Mouse (Mus musculus) forebrain, embryonic 15.5 days (tissue): ENCODE measurements around the gene Zbtb25. TPM values are rescaled to one million over a fixed set of nuclear protein-coding genes. Genes with fewer than 3 reads are reported as not detected.

Source experiments
- ATAC-seq: fragments of 200-750 bp; cut with Nextera tagmentation; replicated peaks from 2 replicates; pipeline ENCODE4 v1.8.0; 2017; ENCODE audit warnings: mild to moderate bottlenecking, moderate TSS enrichment, moderate library complexity
- H3K27ac ChIP-seq: fragments of 300-500 bp; sonication (generic); replicated peaks from 2 replicates; pipeline ENCODE4 v1.5.1; 2015; ENCODE audit warnings: mild to moderate bottlenecking, inconsistent platforms
- H3K27me3 ChIP-seq: fragments of 300-500 bp; sonication (generic); 2 replicates; pipeline ENCODE4 v1.6.1; 2015; ENCODE audit warnings: inconsistent platforms
- H3K36me3 ChIP-seq: fragments of 300-500 bp; sonication (generic); 2 replicates; pipeline ENCODE4 v1.6.1; 2015; ENCODE audit warnings: mild to moderate bottlenecking, inconsistent platforms
- H3K4me1 ChIP-seq: fragments of 300-500 bp; sonication (generic); 2 replicates; pipeline ENCODE4 v1.6.1; 2015; ENCODE audit warnings: inconsistent platforms
- H3K4me2 ChIP-seq: fragments of 300-500 bp; sonication (generic); replicated peaks from 2 replicates; pipeline ENCODE4 v1.6.1; 2015; ENCODE audit warnings: mild to moderate bottlenecking, inconsistent platforms
- H3K4me3 ChIP-seq: fragments of 300-500 bp; sonication (generic); 2 replicates; pipeline ENCODE4 v1.5.1; 2015; ENCODE audit warnings: mild to moderate bottlenecking, inconsistent platforms
- H3K9ac ChIP-seq: fragments of 300-500 bp; sonication (generic); replicated peaks from 2 replicates; pipeline ENCODE4 v1.6.1; 2015; ENCODE audit warnings: mild to moderate bottlenecking, inconsistent platforms
- H3K9me3 ChIP-seq: fragments of 300-500 bp; sonication (generic); 2 replicates; pipeline ENCODE4 v1.6.1; 2016; ENCODE audit warnings: inconsistent platforms
- WGBS: fragments of 180-500 bp; shearing (Covaris S2); methylation state at CpG from one replicate; pipeline ENCODE4 v1.1.7; 2015; ENCODE audit warnings: mixed read lengths; 5-methylcytosine and 5-hydroxymethylcytosine counted together
- polyA plus RNA-seq: library from polyadenylated mRNA; unstranded; fragments of >200 nt; fragmentation: Nextera tagmentation; extraction: Ambion mirVana; gene quantifications from 2 replicates; pipeline ENCODE4 v1.2.1, GENCODE M21; 2015

Gene Zbtb25
- polyA plus RNA-seq, 1 experiment from 2014 or later = 16.2 TPM

DNA sequence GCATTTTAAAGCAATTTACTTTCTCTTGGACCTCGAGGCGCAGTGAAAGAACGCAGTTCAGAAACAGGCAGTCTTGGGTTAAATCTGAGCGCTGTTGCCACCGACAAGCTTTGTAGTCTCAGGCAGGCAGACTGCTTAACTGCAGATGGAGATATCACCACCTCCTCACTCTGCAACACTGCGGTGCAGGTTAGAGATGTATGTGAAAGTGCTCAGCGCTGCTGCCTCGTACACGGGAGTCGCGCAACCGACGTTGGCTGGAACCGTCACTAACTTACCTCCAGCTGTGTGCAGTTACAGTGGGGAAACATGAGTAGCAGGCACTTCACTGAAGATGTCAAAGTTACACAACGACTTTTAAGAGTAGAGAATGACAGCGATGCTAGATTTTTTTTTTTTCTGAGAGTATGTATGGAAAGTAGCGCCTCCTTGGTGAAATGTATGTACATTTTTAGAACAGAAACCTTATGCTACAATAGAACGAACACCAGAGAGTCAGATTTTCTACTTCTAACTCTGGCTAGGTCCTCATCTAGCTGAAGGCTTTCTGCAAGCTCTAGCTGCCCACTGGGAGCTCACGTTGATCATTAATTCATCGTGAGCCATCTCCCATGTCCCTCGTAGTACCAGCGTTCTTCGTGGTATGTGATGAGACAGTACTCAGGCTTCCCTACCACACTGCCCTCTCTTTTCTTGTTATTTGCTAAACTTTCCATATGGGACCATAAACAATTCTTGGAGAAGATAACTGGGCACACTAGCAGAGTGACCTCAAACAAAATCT lies 42.8 kb downstream of the Zbtb25 start:
- H3K4me2 ChIP-seq = no peak overlapping the region
- H3K4me1 ChIP-seq = peaks cover 10% of the 10 kb centered on the region
- WGBS = 87% methylated on average over 23 of the region's 23 CpGs
- no peak overlapping the region for H3K27ac ChIP-seq
- no peaks in the 10 kb centered on the region for H3K27me3 ChIP-seq
- no peak for ATAC-seq
- no peak overlapping the region for H3K4me3 ChIP-seq
- no peaks in the 10 kb centered on the region for H3K9me3 ChIP-seq
- no peaks in the 10 kb centered on the region for H3K36me3 ChIP-seq
- no peak overlapping the region for H3K9ac ChIP-seq

DNA sequence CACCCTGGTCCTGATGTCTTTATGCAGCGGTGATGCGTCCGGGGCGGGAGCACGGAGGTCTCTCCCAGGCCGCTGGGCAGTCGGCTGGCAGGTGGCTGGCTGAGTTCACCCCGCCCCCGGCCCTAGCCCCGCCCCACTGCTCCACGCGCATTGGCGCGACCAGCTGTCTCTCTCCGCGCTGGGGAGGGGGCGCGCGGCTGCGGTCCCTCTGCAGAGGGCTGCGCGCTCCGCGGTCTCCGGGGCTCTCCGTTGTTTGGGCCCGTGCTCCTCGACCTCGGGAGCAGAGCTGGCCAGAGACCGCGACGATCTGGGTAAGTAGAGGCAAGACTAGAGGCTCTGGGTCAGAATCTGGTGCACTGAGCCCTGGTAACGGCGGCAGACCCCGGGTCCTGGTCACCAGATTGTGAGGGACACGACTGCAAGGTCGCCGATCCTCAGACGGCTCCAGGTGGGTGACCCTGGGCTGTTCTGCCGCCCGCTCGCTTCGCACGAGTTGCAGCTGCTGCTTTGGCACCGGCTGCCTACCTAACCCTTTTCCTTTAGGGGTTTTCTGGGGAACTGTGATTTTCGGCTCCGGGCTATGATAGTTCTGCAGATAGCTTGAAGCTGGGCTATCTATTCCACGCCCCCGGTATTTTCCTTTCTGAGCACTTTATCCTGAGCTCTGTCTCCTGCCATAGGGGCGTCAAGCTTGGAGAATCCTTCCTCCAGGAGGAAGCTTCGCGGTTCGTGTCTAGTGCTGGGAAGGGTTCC lies 44.5 kb downstream of the Zbtb25 start, which contains the start of gene Akap5:
Gene Akap5 (plus strand): TSS at position 213 of the 753 bp plus-strand sequence.
- H3K4me1 ChIP-seq = peaks cover 10% of the 10 kb centered on the region
- WGBS = 1% methylated on average over 53 of the region's 53 CpGs
- H3K9me3 ChIP-seq = no peaks in the 10 kb centered on the region
- H3K4me2 ChIP-seq = peak within 1 kb of the TSS; percentile 94
- H3K9ac ChIP-seq = peak within 1 kb of the TSS; percentile 78
- no peaks in the 10 kb centered on the region for H3K27me3 ChIP-seq
- ATAC-seq = peak; percentile 99
- peak within 1 kb of the TSS; percentile 36 for H3K27ac ChIP-seq
- 0 out of 2 replicates have a peak, but pooled peaks cover 5% of the 10 kb centered on the region for H3K36me3 ChIP-seq
- peak within 1 kb of the TSS; percentile 86 for H3K4me3 ChIP-seq

DNA sequence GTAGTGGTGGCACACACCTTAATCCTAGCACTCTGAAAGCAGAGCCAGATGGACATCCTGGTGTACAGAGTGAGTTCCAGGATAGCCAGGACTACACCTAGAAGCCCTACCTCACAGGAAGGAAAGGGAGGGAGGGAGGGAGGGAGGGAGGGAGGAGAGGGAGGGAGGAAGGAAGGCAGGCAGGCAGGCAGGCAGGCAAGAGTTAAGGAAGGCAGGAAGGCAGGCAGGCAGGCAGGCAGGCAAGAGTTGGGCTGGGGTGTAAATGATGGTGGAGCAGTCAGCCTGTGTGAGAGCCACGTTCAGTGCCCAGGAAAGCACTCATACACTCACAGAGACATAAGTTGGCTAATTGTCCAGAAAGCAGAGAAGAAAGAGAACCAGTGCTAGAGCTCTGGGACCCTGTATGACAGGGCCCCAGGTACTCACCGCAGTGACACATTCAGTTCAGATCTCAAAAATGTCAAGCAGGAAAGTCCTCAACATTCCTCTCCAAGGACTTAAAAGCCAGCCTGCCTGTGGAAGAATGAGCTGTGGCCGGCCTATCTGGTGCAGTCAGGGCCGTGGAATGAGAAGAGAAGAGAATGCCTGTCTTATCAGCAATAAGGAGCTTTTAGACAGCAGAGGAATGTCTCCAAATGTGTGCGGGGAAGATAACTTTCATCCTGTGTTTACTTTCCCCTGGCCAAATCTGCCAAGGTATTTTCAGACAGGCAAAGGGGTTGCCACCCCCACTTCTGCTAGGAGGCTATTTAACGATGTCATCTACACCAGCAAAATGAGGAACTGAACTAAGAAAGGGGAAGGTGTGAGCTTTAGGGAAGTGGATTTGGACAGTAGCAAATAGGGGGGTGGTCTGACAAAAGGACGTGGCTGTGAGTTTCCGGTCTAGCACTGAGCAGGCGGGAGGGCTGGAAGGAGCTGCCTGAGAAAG lies 50.9 kb downstream of the Zbtb25 start:
- WGBS = 75% methylated on average over 9 of the region's 9 CpGs
- ATAC-seq = no peak
- Histone ChIP-seq H3K36me3 (peaks cover 6% of the 10 kb centered on the region; the same call in 1 of the 2 replicates), H3K27ac (no peak overlapping the region), H3K9me3 (no peaks in the 10 kb centered on the region), H3K4me3 (no peak overlapping the region), H3K4me1 (no peaks in the 10 kb centered on the region), H3K27me3 (no peaks in the 10 kb centered on the region), H3K4me2 (no peak overlapping the region), H3K9ac (no peak overlapping the region)

DNA sequence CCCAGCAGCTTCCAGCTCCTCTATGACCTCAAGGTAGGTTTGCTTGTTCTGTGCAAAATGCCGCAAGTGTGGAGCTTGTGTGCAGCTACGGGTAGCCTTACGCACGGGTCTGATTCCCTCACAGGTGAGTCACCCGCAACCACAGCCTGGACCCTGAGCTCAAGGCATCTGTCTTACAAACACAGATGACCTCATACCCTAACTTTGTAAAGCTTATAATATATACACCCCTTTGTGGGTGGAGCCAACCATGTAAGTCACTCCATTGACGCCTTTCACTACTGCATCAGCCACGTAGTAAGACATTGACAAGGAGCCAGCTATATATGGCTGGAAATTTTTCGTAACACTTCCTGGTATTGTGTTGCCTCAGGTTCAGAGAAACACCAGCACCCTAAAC lies 57.5 kb downstream of the Zbtb25 start:
- Histone ChIP-seq H3K36me3 (peaks cover 16% of the 10 kb centered on the region), H3K4me3 (no peak overlapping the region), H3K4me2 (no peak overlapping the region), H3K4me1 (peaks cover 2% of the 10 kb centered on the region; the same call in 1 of the 2 replicates), H3K27me3 (no peaks in the 10 kb centered on the region), H3K9ac (no peak overlapping the region), H3K27ac (no peak overlapping the region), H3K9me3 (no peaks in the 10 kb centered on the region)
- 93% methylated on average over 8 of the region's 8 CpGs for WGBS
- no peak for ATAC-seq

DNA sequence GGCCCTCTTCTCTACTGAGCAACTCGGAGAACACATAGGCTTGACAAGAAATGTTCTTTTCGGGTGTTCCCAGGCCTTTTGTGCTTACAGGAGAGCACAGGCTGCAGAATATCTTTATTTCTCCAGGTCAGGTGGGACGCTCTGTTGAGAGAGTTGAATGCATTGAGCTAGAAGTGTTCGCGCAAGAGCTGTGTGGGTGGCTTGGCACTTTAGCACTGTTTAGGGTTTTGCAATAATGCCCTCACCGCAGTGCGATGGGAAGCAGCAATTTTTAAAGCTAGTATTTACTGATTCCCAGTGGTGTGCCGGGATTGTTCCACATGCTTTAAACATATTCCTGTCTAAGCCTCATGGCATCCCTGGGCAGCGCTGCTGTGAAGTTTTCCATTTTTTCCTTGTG lies 58.2 kb downstream of the Zbtb25 start:
- Histone ChIP-seq H3K4me2 (no peak overlapping the region), H3K4me1 (peaks cover 9% of the 10 kb centered on the region; the same call in 1 of the 2 replicates), H3K9ac (no peak overlapping the region), H3K27me3 (no peaks in the 10 kb centered on the region), H3K9me3 (no peaks in the 10 kb centered on the region), H3K4me3 (no peak overlapping the region), H3K36me3 (peaks cover 16% of the 10 kb centered on the region), H3K27ac (no peak overlapping the region)
- no peak for ATAC-seq
- WGBS = 96% methylated on average over 9 of the region's 9 CpGs

DNA sequence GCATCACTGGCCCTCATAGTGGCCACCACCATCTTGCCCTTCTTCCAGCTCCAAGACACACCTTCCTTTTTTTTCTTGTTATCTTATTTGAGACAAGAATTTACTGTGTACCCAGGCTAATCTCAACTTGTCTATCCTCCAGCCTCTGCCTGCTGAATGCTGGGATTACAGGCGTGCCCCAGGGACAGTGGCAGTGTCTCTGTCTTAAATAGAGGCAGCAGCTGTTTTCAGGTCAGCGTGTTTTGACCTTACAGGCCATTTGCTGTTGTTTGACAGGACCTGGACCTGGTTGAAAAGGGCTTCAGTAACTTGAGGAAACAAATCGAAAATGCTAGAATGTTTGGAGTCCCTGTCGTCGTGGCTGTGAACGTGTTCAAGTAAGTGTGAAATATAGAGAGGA lies 58.8 kb downstream of the Zbtb25 start:
- Histone ChIP-seq H3K36me3 (peaks cover 16% of the 10 kb centered on the region), H3K4me3 (no peak overlapping the region), H3K4me2 (no peak overlapping the region), H3K9me3 (no peaks in the 10 kb centered on the region), H3K4me1 (peaks cover 11% of the 10 kb centered on the region; the same call in 1 of the 2 replicates), H3K27ac (no peak overlapping the region), H3K9ac (no peak overlapping the region), H3K27me3 (no peaks in the 10 kb centered on the region)
- 83% methylated on average over 6 of the region's 6 CpGs for WGBS
- ATAC-seq = no peak

DNA sequence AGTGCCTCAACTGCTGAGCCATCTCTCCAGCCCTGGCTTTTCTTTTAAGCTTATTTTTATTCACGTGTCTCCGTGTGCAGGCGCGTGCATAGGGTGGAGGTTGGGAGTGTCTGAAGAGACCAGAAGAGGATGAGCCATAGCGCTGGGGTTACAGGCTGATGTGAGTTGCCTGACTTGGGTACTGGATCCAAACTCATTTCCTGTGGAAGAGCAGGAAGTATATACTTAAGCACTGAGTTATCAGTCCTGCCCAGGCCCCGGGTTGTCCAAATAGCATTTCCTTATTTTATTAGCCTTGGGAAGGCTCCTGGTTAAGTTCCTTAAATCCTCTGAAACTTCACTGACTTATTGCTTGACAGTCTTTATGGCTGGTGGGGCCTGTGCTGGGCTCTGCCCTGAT lies 59.4 kb downstream of the Zbtb25 start:
- Histone ChIP-seq H3K9me3 (no peaks in the 10 kb centered on the region), H3K9ac (no peak overlapping the region), H3K27me3 (no peaks in the 10 kb centered on the region), H3K4me1 (peaks cover 11% of the 10 kb centered on the region; the same call in 1 of the 2 replicates), H3K36me3 (peaks cover 16% of the 10 kb centered on the region), H3K4me3 (no peak overlapping the region), H3K27ac (no peak overlapping the region), H3K4me2 (no peak overlapping the region)
- no peak for ATAC-seq
- WGBS = 90% methylated on average over 6 of the region's 6 CpGs

DNA sequence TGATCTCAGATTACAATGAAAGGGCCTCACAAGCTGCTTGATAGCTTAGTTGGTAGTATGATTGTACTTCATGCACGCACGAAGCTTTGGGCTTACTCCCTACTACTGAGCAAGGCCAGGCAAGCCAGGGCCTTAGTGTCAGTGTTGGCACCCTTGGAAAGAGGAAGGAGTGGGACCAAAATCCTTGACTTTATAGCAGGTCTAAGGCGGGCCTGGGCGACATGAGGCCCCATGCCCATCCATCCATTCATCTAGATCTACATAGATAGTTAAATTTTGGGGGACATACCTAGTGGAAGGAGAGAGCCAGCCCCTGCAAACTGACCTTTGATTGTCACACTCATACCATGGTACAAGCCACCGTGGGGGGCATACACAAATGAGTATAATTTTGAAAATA lies 61.0 kb downstream of the Zbtb25 start:
- Histone ChIP-seq H3K36me3 (peaks cover 13% of the 10 kb centered on the region), H3K27ac (no peak overlapping the region), H3K9me3 (no peaks in the 10 kb centered on the region), H3K9ac (no peak overlapping the region), H3K4me3 (no peak overlapping the region), H3K4me2 (no peak overlapping the region), H3K4me1 (peaks cover 19% of the 10 kb centered on the region), H3K27me3 (no peaks in the 10 kb centered on the region)
- no peak for ATAC-seq
- WGBS = 94% methylated on average over 5 of the region's 5 CpGs

DNA sequence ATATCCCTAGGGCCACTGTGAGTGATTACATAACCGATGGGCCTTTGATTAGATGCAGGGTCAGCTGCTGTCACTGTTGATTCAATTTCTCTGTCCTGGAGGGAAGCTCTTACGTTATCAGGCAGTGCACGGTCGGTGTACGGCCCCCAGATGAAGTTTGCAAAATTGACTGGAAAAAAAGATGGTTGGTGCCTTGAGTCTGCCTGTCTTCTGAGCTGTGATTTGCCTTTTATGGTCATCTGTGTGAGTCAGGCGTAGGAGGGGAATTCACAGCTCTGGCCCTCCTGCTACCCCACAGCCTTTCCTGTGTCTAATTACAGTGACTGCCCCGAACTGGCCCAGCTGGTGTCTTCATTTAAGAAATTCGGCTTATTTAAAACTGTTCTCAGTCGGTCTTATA lies 61.4 kb downstream of the Zbtb25 start:
- ATAC-seq = no peak
- Histone ChIP-seq H3K9ac (no peak overlapping the region), H3K4me1 (peaks cover 19% of the 10 kb centered on the region), H3K27me3 (no peaks in the 10 kb centered on the region), H3K9me3 (no peaks in the 10 kb centered on the region), H3K36me3 (peaks cover 11% of the 10 kb centered on the region), H3K27ac (no peak overlapping the region), H3K4me2 (no peak overlapping the region), H3K4me3 (no peak overlapping the region)
- WGBS = 72% methylated on average over 9 of the region's 9 CpGs

DNA sequence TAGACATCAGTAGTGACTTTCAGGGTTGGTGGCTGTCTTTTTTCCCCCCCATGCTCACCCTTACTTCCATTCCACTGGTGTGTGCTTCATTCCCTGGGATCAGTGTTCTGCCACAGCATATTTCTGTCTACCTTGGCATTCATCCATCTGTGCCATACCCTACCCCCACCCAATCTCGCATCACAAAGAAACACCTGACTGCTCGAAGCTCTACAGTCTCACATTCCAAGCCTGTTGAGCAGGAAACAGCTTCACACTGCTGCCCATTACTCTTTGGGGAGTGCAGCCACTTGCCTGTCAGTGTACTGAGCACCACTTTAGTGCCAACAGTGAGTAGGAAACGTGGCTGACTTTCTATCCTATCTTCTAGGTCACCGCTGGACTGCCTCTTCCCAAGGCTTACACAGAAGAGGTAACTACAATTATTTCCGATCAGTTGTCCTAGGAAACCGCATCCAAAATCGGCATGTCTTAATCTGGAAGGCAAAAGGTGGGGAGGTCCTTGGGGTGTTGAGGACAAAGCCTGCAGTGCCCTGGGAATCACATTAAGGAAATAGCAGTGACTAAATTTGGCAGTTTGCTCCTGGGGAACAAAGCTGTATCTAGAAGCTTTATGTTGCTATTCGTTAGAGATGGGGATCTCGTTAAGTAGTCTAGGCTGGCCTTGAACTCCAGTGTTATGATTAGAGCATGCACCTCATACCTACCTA lies 62.4 kb downstream of the Zbtb25 start:
- Histone ChIP-seq H3K27ac (no peak overlapping the region), H3K9me3 (no peaks in the 10 kb centered on the region), H3K4me1 (peaks cover 19% of the 10 kb centered on the region), H3K36me3 (peaks cover 4% of the 10 kb centered on the region), H3K27me3 (no peaks in the 10 kb centered on the region), H3K4me2 (no peak overlapping the region), H3K4me3 (no peak overlapping the region), H3K9ac (no peak overlapping the region)
- WGBS = 52% methylated on average over 9 of the region's 9 CpGs
- 0 out of 2 replicates have a peak, but pooled peaks have one; percentile 44 for ATAC-seq

DNA sequence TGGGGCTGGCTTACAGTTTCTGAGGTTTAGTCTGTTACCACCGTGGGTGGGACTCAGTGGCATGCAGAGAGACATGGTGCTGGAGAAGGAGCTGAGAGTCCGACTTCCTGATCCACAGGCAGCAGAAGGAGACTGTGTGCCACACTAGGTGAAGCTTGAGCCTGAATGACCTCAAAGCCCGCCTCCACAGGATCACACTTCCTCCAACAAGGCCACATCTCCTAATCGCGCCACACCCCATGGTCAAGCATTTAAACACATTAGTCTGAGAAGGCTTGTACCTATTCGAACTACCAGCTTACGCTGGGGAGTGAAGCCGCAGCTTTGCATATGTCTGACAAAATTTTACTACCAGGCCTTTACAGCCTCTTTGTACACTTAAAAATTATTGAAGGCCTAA lies 64.3 kb downstream of the Zbtb25 start:
- no peak overlapping the region for H3K4me2 ChIP-seq
- H3K9me3 ChIP-seq = no peaks in the 10 kb centered on the region
- peaks cover 19% of the 10 kb centered on the region for H3K4me1 ChIP-seq
- 92% methylated on average over 8 of the region's 8 CpGs for WGBS
- H3K9ac ChIP-seq = no peak overlapping the region
- no peak overlapping the region for H3K27ac ChIP-seq
- no peak for ATAC-seq
- no peaks in the 10 kb centered on the region for H3K27me3 ChIP-seq
- H3K36me3 ChIP-seq = peaks cover 14% of the 10 kb centered on the region; the same call in 1 of the 2 replicates
- no peak overlapping the region for H3K4me3 ChIP-seq
